Mouse (Mus musculus) frontal cortex, postnatal 25 days (tissue): ENCODE data around the gene Hoxb5.

Experiments used
- DNase-seq, 2 experiments: peaks; one replicate each; pipeline ENCODE4 v3.0.0; 2022; ENCODE audit warnings: low spot score in 2 of 2

Gene Hoxb5

GRCm38 (mm10) chr11:96319071-96319902 is 16.2 kb downstream of the Hoxb5 start:
- no peak for DNase-seq

- no peak for DNase-seq
Measured at GRCm38 (mm10) chr11:96319910-96320309, 16.8 kb downstream of the Hoxb5 start.

GRCm38 (mm10) chr11:96320688-96321087 is 17.6 kb downstream of the Hoxb5 start:
- DNase-seq, result no peak

- no peak for DNase-seq
Measured at GRCm38 (mm10) chr11:96321846-96322245, 18.7 kb downstream of the Hoxb5 start.

- no peak for DNase-seq
Measured at GRCm38 (mm10) chr11:96322738-96323137, 19.6 kb downstream of the Hoxb5 start.

- DNase-seq, result no peak
Measured at GRCm38 (mm10) chr11:96323154-96323553, 20.0 kb downstream of the Hoxb5 start, which contains the start of gene Hoxb3. Hoxb3 (plus strand) TSS chr11:96323326.

GRCm38 (mm10) chr11:96324125-96324524 is 21.0 kb downstream of the Hoxb5 start:
- no peak for DNase-seq

- DNase-seq, result no peak
Measured at GRCm38 (mm10) chr11:96324965-96325364, 21.8 kb downstream of the Hoxb5 start.

- no peak for DNase-seq
Measured at GRCm38 (mm10) chr11:96325747-96326212, 22.6 kb downstream of the Hoxb5 start.

- DNase-seq, result no peak
Measured at GRCm38 (mm10) chr11:96326705-96327104, 23.6 kb downstream of the Hoxb5 start.

GRCm38 (mm10) chr11:96327122-96327521 is 24.0 kb downstream of the Hoxb5 start:
- DNase-seq, result no peak

- DNase-seq, result no peak
Measured at GRCm38 (mm10) chr11:96327750-96328149, 24.6 kb downstream of the Hoxb5 start.

GRCm38 (mm10) chr11:96328605-96329004 is 25.5 kb downstream of the Hoxb5 start:
- no peak for DNase-seq

- DNase-seq, result no peak
Measured at GRCm38 (mm10) chr11:96332105-96332504, 29.0 kb downstream of the Hoxb5 start.

- no peak for DNase-seq
Measured at GRCm38 (mm10) chr11:96332618-96333032, 29.5 kb downstream of the Hoxb5 start.

GRCm38 (mm10) chr11:96333241-96334001 is 30.3 kb downstream of the Hoxb5 start:
- DNase-seq, result no peak

- no peak for DNase-seq
Measured at GRCm38 (mm10) chr11:96334002-96334364, 30.8 kb downstream of the Hoxb5 start.

- no peak for DNase-seq
Measured at GRCm38 (mm10) chr11:96334998-96335397, 31.9 kb downstream of the Hoxb5 start.

- DNase-seq, result no peak
Measured at GRCm38 (mm10) chr11:96336597-96336996, 33.5 kb downstream of the Hoxb5 start.

- no peak for DNase-seq
Measured at GRCm38 (mm10) chr11:96337026-96337425, 33.9 kb downstream of the Hoxb5 start.

GRCm38 (mm10) chr11:96338957-96339855 is 36.1 kb downstream of the Hoxb5 start:
- no peak for DNase-seq
